Comparison of ENCODE assay signal across 17 mouse cellular contexts in genomic region chr14:115779382-115780177, GRCm38 (mm10).
DNase-seq lines count a peak whose midpoint lies in the region; ATAC-seq lines count a peak whose summit lies in the region.
"Had no signal": no experiment of that assay in that cellular context is flagged by ENCODE, and none has a peak within 500 bp of the region (broad histone marks: within the 10 kb centered on the region; RNA-seq: fewer than 3 reads in every experiment).

No protein-coding gene starts in this region.

- no peak overlapping the region for H3K4me3 ChIP-seq in hindbrain, embryonic 13.5 days
- H3K4me3 ChIP-seq in neural tube, embryonic 13.5 days: no peak overlapping the region
- H3K4me3 ChIP-seq: heart, adult 2 months; liver, embryonic 13.5 days; myocyte had no signal

- no peak overlapping the region for H3K4me2 ChIP-seq in hindbrain, embryonic 13.5 days
- no peak overlapping the region for H3K4me2 ChIP-seq in neural tube, embryonic 13.5 days
- H3K4me2 ChIP-seq: liver, embryonic 13.5 days had no signal

- 65% methylated on average over 7 of the region's 7 CpGs for WGBS in hindbrain, embryonic 13.5 days
- 66% methylated on average over 7 of the region's 7 CpGs for WGBS in neural tube, embryonic 13.5 days

- H3K4me1 ChIP-seq in hindbrain, embryonic 13.5 days (replicated peaks): peaks cover 3% of the 10 kb centered on the region; the same call in 1 of the 2 replicates
- H3K4me1 ChIP-seq in neural tube, embryonic 13.5 days (replicated peaks): 0 out of 2 replicates have a peak, but pooled peaks cover 4% of the 10 kb centered on the region
- H3K4me1 ChIP-seq: liver, embryonic 13.5 days had no signal

- H3K9me3 ChIP-seq in hindbrain, embryonic 13.5 days: no peaks in the 10 kb centered on the region
- no peaks in the 10 kb centered on the region for H3K9me3 ChIP-seq in neural tube, embryonic 13.5 days
- H3K9me3 ChIP-seq: liver, embryonic 13.5 days had no signal

- H3K27ac ChIP-seq in hindbrain, embryonic 13.5 days: no peak overlapping the region
- H3K27ac ChIP-seq in neural tube, embryonic 13.5 days (replicated peaks): no peak overlapping the region
- H3K27ac ChIP-seq: heart, adult 2 months; liver, embryonic 13.5 days had no signal

- H3K9ac ChIP-seq in hindbrain, embryonic 13.5 days: no peak overlapping the region
- no peak overlapping the region for H3K9ac ChIP-seq in neural tube, embryonic 13.5 days
- H3K9ac ChIP-seq: liver, embryonic 13.5 days had no signal

- intact Hi-C loops in heart, postnatal 36 days (cut with DNase I): no loop called here

- peak; percentile 4 for DNase-seq in heart, adult 11 months
- no peak for DNase-seq in heart, postnatal 36 days
- peak; percentile 18 for DNase-seq in brain, embryonic 18.5 days (ENCODE audit: low read depth, low spot score)
- no peak for DNase-seq in T-cell, adult 2 months (ENCODE audit: low spot score)
- DNase-seq in kidney, postnatal 36 days: no peak
- DNase-seq: cerebellum, postnatal 10 days; heart, adult 2 months; heart, postnatal 10 days; kidney, adult 11 months; liver, embryonic 13.5 days; lung, postnatal 4 days; right cerebral cortex, postnatal 25 days; thymus, adult 2 months had no signal

- no peaks in the 10 kb centered on the region for H3K36me3 ChIP-seq in hindbrain, embryonic 13.5 days
- H3K36me3 ChIP-seq in neural tube, embryonic 13.5 days: no peaks in the 10 kb centered on the region
- H3K36me3 ChIP-seq: liver, embryonic 13.5 days had no signal

- peak; percentile 73 for ATAC-seq in hindbrain, embryonic 13.5 days (ENCODE audit: low FRiP score)
- ATAC-seq in neural tube, embryonic 13.5 days (ENCODE audit: low read depth): peak; percentile 65
- ATAC-seq in erythroid progenitor cell, adult 5-6 weeks (replicated peaks; ENCODE audit: low FRiP score, poor library complexity, severe bottlenecking): no peak

- no peaks in the 10 kb centered on the region for H3K27me3 ChIP-seq in hindbrain, embryonic 13.5 days
- H3K27me3 ChIP-seq in neural tube, embryonic 13.5 days: no peaks in the 10 kb centered on the region
- H3K27me3 ChIP-seq: liver, embryonic 13.5 days had no signal

Comparison
In these comparisons a context has a peak if more than half of its experiments do, and no peak if none do; other contexts are left out.
1. DNase-seq: peak in heart, adult 11 months (single experiment) and brain, embryonic 18.5 days (single experiment); none in heart, postnatal 36 days (0 of 2), T-cell, adult 2 months (single experiment) and kidney, postnatal 36 days (0 of 2).